In the genomic region with DNA sequence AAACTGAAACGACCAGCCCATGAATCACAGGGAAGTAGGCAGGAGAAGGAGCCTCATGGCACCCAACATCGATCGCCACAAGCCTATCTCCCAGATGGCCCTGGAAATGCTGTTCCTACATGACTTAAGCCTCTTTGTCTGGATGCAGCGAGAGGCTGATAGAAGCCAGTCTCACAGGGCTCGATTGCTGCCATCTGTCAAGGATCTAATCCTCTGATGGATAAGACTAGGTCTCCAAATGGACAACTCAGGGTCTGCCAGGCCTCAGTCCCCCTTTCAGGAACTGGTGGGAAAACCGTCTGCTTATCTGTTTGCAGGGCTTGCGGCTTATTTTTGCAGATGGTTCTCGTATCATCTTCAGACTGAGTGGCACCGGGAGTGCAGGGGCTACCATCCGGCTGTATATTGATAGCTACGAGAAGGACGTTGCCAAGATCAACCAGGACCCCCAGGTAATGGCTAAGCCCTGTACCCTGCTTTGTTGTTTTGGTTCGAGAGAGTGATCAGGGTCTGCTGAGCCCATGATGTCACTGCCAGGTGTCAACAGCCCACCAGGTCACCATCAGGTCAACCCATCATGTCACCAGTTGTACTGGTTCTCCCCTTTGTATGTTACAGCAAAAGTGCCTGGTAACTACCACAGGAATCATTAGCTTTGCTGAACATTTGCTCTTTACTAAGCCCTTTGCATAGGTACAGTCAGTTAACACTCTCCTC, we compare ENCODE assay signal across 22 mouse cellular contexts. TPM values are rescaled to one million over a fixed set of nuclear protein-coding genes. Genes with fewer than 3 reads are reported as not detected.
DNase-seq lines count a peak whose midpoint lies in the region; ATAC-seq and TF ChIP-seq lines count a peak whose summit lies in the region.
"Had no signal": no experiment of that assay in that cellular context is flagged by ENCODE, and none has a peak within 500 bp of the region (broad histone marks: within the 10 kb centered on the region; RNA-seq: fewer than 3 reads in every experiment).

No protein-coding gene starts in this region.

- WGBS in forebrain, embryonic 14.5 days = 86% methylated on average over 13 of the region's 13 CpGs
- WGBS in forebrain, postnatal 0 days = 77% methylated on average over 13 of the region's 13 CpGs
- WGBS in midbrain, embryonic 10.5 days = 80% methylated on average over 13 of the region's 13 CpGs
- 68% methylated on average over 13 of the region's 13 CpGs for WGBS in midbrain, embryonic 16.5 days
- WGBS in hindbrain, postnatal 0 days = 65% methylated on average over 13 of the region's 13 CpGs

- no peak for TF ChIP-seq CTCF in forebrain, postnatal 0 days (IDR thresholded peaks at IDR 0.05; ENCODE audit: low read depth)
- TF ChIP-seq CTCF in hindbrain, postnatal 0 days (IDR thresholded peaks at IDR 0.05; ENCODE audit: low read depth) = no peak
- TF ChIP-seq CTCF in layer of hippocampus, adult 2 months (conservative IDR thresholded peaks at IDR 0.05) = no peak

- no peaks in the 10 kb centered on the region for H3K27me3 ChIP-seq in forebrain, embryonic 14.5 days (replicated peaks; ENCODE audit: control insufficient read depth, insufficient read depth, low read length)
- H3K27me3 ChIP-seq in forebrain, postnatal 0 days (ENCODE audit: insufficient read depth, low read length) = no peaks in the 10 kb centered on the region
- no peaks in the 10 kb centered on the region for H3K27me3 ChIP-seq in midbrain, embryonic 10.5 days (ENCODE audit: low read depth, poor library complexity, severe bottlenecking)
- H3K27me3 ChIP-seq in midbrain, embryonic 16.5 days (ENCODE audit: control insufficient read depth, insufficient read depth, low read depth, low read length) = no peaks in the 10 kb centered on the region
- no peaks in the 10 kb centered on the region for H3K27me3 ChIP-seq in hindbrain, postnatal 0 days (ENCODE audit: insufficient read depth, low read length)
- H3K27me3 ChIP-seq: embryonic facial prominence, embryonic 13.5 days; heart, embryonic 13.5 days had no signal

- peak; percentile 17 for DNase-seq in forebrain, embryonic 14.5 days (ENCODE audit: low spot score)
- no peak for DNase-seq in forebrain, postnatal 0 days
- no peak for DNase-seq in midbrain, embryonic 10.5 days (ENCODE audit: low spot score)
- DNase-seq in hindbrain, postnatal 0 days (ENCODE audit: low spot score) = peak; percentile 62
- DNase-seq in T-cell, adult 2 months (ENCODE audit: low spot score) = no peak
- no peak for DNase-seq in layer of hippocampus, adult 2 months (ENCODE audit: low spot score in 2 of 2)
- DNase-seq: adrenal gland, postnatal 25 days; B cell, adult 2 months; cerebellum, adult 9-11 months; heart, postnatal 4 days; layer of hippocampus, postnatal 36 days; lung, adult 2 months; lung, postnatal 36 days; right cerebral cortex, postnatal 14 days; thymus, postnatal 25 days had no signal

- no peaks in the 10 kb centered on the region for H3K4me1 ChIP-seq in forebrain, embryonic 14.5 days (ENCODE audit: control insufficient read depth, insufficient read depth, low read length)
- H3K4me1 ChIP-seq in forebrain, postnatal 0 days (ENCODE audit: insufficient read depth) = no peaks in the 10 kb centered on the region
- H3K4me1 ChIP-seq in midbrain, embryonic 10.5 days = peaks cover 20% of the 10 kb centered on the region
- H3K4me1 ChIP-seq in midbrain, embryonic 16.5 days (ENCODE audit: control insufficient read depth, insufficient read depth, low read length) = no peaks in the 10 kb centered on the region
- H3K4me1 ChIP-seq in hindbrain, postnatal 0 days (ENCODE audit: insufficient read depth, low read length) = no peaks in the 10 kb centered on the region

- H3K36me3 ChIP-seq in forebrain, embryonic 14.5 days (ENCODE audit: control insufficient read depth, insufficient read depth, low read length) = no peaks in the 10 kb centered on the region
- peaks cover 3% of the 10 kb centered on the region; the same call in 1 of the 2 replicates for H3K36me3 ChIP-seq in forebrain, postnatal 0 days (ENCODE audit: insufficient read depth)
- H3K36me3 ChIP-seq in midbrain, embryonic 10.5 days = no peaks in the 10 kb centered on the region
- H3K36me3 ChIP-seq in midbrain, embryonic 16.5 days (ENCODE audit: control insufficient read depth, insufficient read depth, low read length) = 0 out of 2 replicates have a peak, but pooled peaks cover 4% of the 10 kb centered on the region
- H3K36me3 ChIP-seq in hindbrain, postnatal 0 days (ENCODE audit: insufficient read depth, low read length) = peaks cover 17% of the 10 kb centered on the region; the same call in 1 of the 2 replicates
- H3K36me3 ChIP-seq: embryonic facial prominence, embryonic 13.5 days had no signal

- no peaks in the 10 kb centered on the region for H3K9me3 ChIP-seq in forebrain, embryonic 14.5 days (replicated peaks; ENCODE audit: control insufficient read depth, low read length)
- no peaks in the 10 kb centered on the region for H3K9me3 ChIP-seq in forebrain, postnatal 0 days (ENCODE audit: low read length)
- no peaks in the 10 kb centered on the region for H3K9me3 ChIP-seq in midbrain, embryonic 10.5 days (replicated peaks)
- H3K9me3 ChIP-seq in midbrain, embryonic 16.5 days (replicated peaks; ENCODE audit: control insufficient read depth, low read length, poor library complexity, severe bottlenecking) = no peaks in the 10 kb centered on the region
- H3K9me3 ChIP-seq in hindbrain, postnatal 0 days (ENCODE audit: low read length) = no peaks in the 10 kb centered on the region
- H3K9me3 ChIP-seq: embryonic facial prominence, embryonic 13.5 days; heart, embryonic 13.5 days had no signal

- ATAC-seq in forebrain, embryonic 14.5 days = no peak
- no peak for ATAC-seq in forebrain, postnatal 0 days
- no peak for ATAC-seq in midbrain, embryonic 16.5 days
- peak; percentile 68 for ATAC-seq in hindbrain, postnatal 0 days
- ATAC-seq: activated CD4-positive, CD25-positive, alpha-beta regulatory T cell, adult 4 months; intestine, postnatal 0 days had no signal

- no peak overlapping the region for H3K9ac ChIP-seq in forebrain, embryonic 14.5 days (ENCODE audit: low read length)
- no peak overlapping the region for H3K9ac ChIP-seq in forebrain, postnatal 0 days
- H3K9ac ChIP-seq in midbrain, embryonic 16.5 days (ENCODE audit: low read depth, low read length) = no peak overlapping the region
- no peak overlapping the region for H3K9ac ChIP-seq in hindbrain, postnatal 0 days (replicated peaks; ENCODE audit: low read length)
- H3K9ac ChIP-seq: embryonic facial prominence, embryonic 13.5 days; heart, embryonic 13.5 days had no signal

- no peak overlapping the region for H3K27ac ChIP-seq in forebrain, embryonic 14.5 days (ENCODE audit: low read depth, low read length)
- H3K27ac ChIP-seq in forebrain, postnatal 0 days (ENCODE audit: low read depth, low read length) = no peak overlapping the region
- H3K27ac ChIP-seq in midbrain, embryonic 10.5 days (replicated peaks) = peak overlapping the region; percentile 59
- H3K27ac ChIP-seq in midbrain, embryonic 16.5 days (ENCODE audit: low read length) = no peak overlapping the region; the same call in 1 of the 2 replicates
- H3K27ac ChIP-seq in hindbrain, postnatal 0 days = peak overlapping the region; percentile 60
- H3K27ac ChIP-seq in layer of hippocampus, adult 2 months = no peak overlapping the region; the same call in 1 of the 2 replicates
- H3K27ac ChIP-seq: embryonic facial prominence, embryonic 13.5 days; heart, embryonic 13.5 days; stomach, postnatal 0 days had no signal

- H3K4me3 ChIP-seq in forebrain, embryonic 14.5 days (ENCODE audit: low read depth, low read length) = no peak overlapping the region
- H3K4me3 ChIP-seq in forebrain, postnatal 0 days (ENCODE audit: low read depth, low read length) = no peak overlapping the region
- no peak overlapping the region for H3K4me3 ChIP-seq in midbrain, embryonic 10.5 days
- no peak overlapping the region for H3K4me3 ChIP-seq in midbrain, embryonic 16.5 days (ENCODE audit: low read depth, low read length)
- H3K4me3 ChIP-seq in hindbrain, postnatal 0 days (ENCODE audit: low read length) = no peak overlapping the region
- no peak overlapping the region for H3K4me3 ChIP-seq in layer of hippocampus, adult 2 months
- H3K4me3 ChIP-seq: embryonic facial prominence, embryonic 13.5 days; heart, embryonic 13.5 days had no signal

- no peak overlapping the region for H3K4me2 ChIP-seq in forebrain, embryonic 14.5 days (ENCODE audit: low read length)
- H3K4me2 ChIP-seq in forebrain, postnatal 0 days (ENCODE audit: low read depth) = no peak overlapping the region
- no peak overlapping the region for H3K4me2 ChIP-seq in midbrain, embryonic 16.5 days (ENCODE audit: low read length)
- H3K4me2 ChIP-seq in hindbrain, postnatal 0 days (ENCODE audit: low read depth, low read length) = no peak overlapping the region
- H3K4me2 ChIP-seq: embryonic facial prominence, embryonic 13.5 days; heart, embryonic 13.5 days; liver, embryonic 11.5 days had no signal

RNA-seq across cellular contexts. Expression of gene Itgb3bp, which starts 54.2 kb away (rescaled TPM):
- 24.3 and 27.2 TPM in 2 replicates for polyA plus RNA-seq in forebrain, embryonic 14.5 days (2014; fragmentation: Nextera tagmentation; extraction: Ambion mirVana)
- total RNA-seq in forebrain, postnatal 0 days (2014; rRNA removed) = 2.9 and 4.5 TPM in 2 replicates
- 10.7 and 11.3 TPM in 2 replicates for polyA plus RNA-seq in forebrain, postnatal 0 days (2015; fragmentation: Nextera tagmentation; extraction: Ambion mirVana)
- 54.9 and 62.3 TPM in 2 replicates for polyA plus RNA-seq in midbrain, embryonic 10.5 days (2016; fragmentation: Nextera tagmentation; extraction: Ambion mirVana)
- polyA plus RNA-seq in midbrain, embryonic 16.5 days (2015; fragmentation: Nextera tagmentation; extraction: Ambion mirVana) = 12.4 and 12.9 TPM in 2 replicates
- total RNA-seq in hindbrain, postnatal 0 days (2014; rRNA removed) = 1.8 and 2.8 TPM in 2 replicates
- polyA plus RNA-seq in hindbrain, postnatal 0 days (2015; fragmentation: Nextera tagmentation; extraction: Ambion mirVana) = 12.7 and 13.9 TPM in 2 replicates
- 1 to 10 TPM; 5.1 to 6.4 TPM for total RNA-seq in layer of hippocampus, adult 2 months (2021)

RNA-seq across cellular contexts. Expression of gene Pgm1, which starts 54.6 kb away (rescaled TPM):
- 46.2 and 47.3 TPM in 2 replicates for polyA plus RNA-seq in forebrain, embryonic 14.5 days (2014; fragmentation: Nextera tagmentation; extraction: Ambion mirVana)
- 52.5 and 73.5 TPM in 2 replicates for total RNA-seq in forebrain, postnatal 0 days (2014; rRNA removed)
- 52.8 and 64.6 TPM in 2 replicates for polyA plus RNA-seq in forebrain, postnatal 0 days (2015; fragmentation: Nextera tagmentation; extraction: Ambion mirVana)
- 66.6 and 67.7 TPM in 2 replicates for polyA plus RNA-seq in midbrain, embryonic 10.5 days (2016; fragmentation: Nextera tagmentation; extraction: Ambion mirVana)
- polyA plus RNA-seq in midbrain, embryonic 16.5 days (2015; fragmentation: Nextera tagmentation; extraction: Ambion mirVana) = 78.2 and 91.5 TPM in 2 replicates
- 124 and 125 TPM in 2 replicates for total RNA-seq in hindbrain, postnatal 0 days (2014; rRNA removed)
- 125 and 128 TPM in 2 replicates for polyA plus RNA-seq in hindbrain, postnatal 0 days (2015; fragmentation: Nextera tagmentation; extraction: Ambion mirVana)
- total RNA-seq in layer of hippocampus, adult 2 months (2021) = 10 to 100 TPM; 62.4 to 63.0 TPM

Comparison
In these comparisons a context has a peak if more than half of its experiments do, and no peak if none do; other contexts are left out.
1. DNase-seq: peak in forebrain, embryonic 14.5 days (single experiment) and hindbrain, postnatal 0 days (single experiment); none in forebrain, postnatal 0 days (single experiment), midbrain, embryonic 10.5 days (single experiment), T-cell, adult 2 months (single experiment) and layer of hippocampus, adult 2 months (0 of 2).
2. H3K27ac ChIP-seq: peak in midbrain, embryonic 10.5 days (single experiment) and hindbrain, postnatal 0 days (single experiment); none in forebrain, embryonic 14.5 days (single experiment), forebrain, postnatal 0 days (single experiment), midbrain, embryonic 16.5 days (single experiment) and layer of hippocampus, adult 2 months (single experiment).